Mouse (Mus musculus) urinary bladder, postnatal 36 days (tissue): ENCODE results near the gene Rps8.

Source experiments
- DNase-seq, 2 experiments: peaks; one replicate each; pipeline ENCODE4 v3.0.0; 2022; ENCODE audit warnings: low spot score in 2 of 2, mixed read lengths in 1 of 2

Gene Rps8

GRCm38 (mm10) chr4:117125348-117125909 lies 30.6 kb downstream of the Rps8 start, which contains the start of gene Btbd19:
TSS of gene Btbd19 (minus strand) at chr4:117125725.
- DNase-seq = peak in 1 of 2 experiments; percentile 73

- peak in 1 of 2 experiments; percentile 53 for DNase-seq
Measured at GRCm38 (mm10) chr4:117124518-117125347, 31.3 kb downstream of the Rps8 start.

- DNase-seq = no peak
Measured at GRCm38 (mm10) chr4:117124218-117124517, 31.9 kb downstream of the Rps8 start.

GRCm38 (mm10) chr4:117123546-117124217 lies 32.4 kb downstream of the Rps8 start:
- DNase-seq = no peak

- DNase-seq = no peak
Measured at GRCm38 (mm10) chr4:117122209-117122608, 33.8 kb downstream of the Rps8 start.

- DNase-seq = peak; percentile 91 to 97
Measured at GRCm38 (mm10) chr4:117120445-117121414, 35.3 kb downstream of the Rps8 start.

GRCm38 (mm10) chr4:117120052-117120444 lies 36.0 kb downstream of the Rps8 start:
- DNase-seq = no peak

- no peak for DNase-seq
Measured at GRCm38 (mm10) chr4:117119636-117120035, 36.4 kb downstream of the Rps8 start.

- DNase-seq = no peak
Measured at GRCm38 (mm10) chr4:117117931-117118330, 38.1 kb downstream of the Rps8 start.

- no peak for DNase-seq
Measured at GRCm38 (mm10) chr4:117115592-117115991, 40.5 kb downstream of the Rps8 start.

- no peak for DNase-seq
Measured at GRCm38 (mm10) chr4:117113237-117113636, 42.8 kb downstream of the Rps8 start.

GRCm38 (mm10) chr4:117110985-117111384 lies 45.1 kb downstream of the Rps8 start:
- DNase-seq = no peak

- DNase-seq = no peak
Measured at GRCm38 (mm10) chr4:117110249-117110648, 45.8 kb downstream of the Rps8 start.

GRCm38 (mm10) chr4:117109330-117109729 lies 46.7 kb downstream of the Rps8 start:
- DNase-seq = no peak

GRCm38 (mm10) chr4:117108524-117108849 lies 47.6 kb downstream of the Rps8 start:
- no peak for DNase-seq

- no peak for DNase-seq
Measured at GRCm38 (mm10) chr4:117107813-117108523, 48.1 kb downstream of the Rps8 start.

- DNase-seq = no peak
Measured at GRCm38 (mm10) chr4:117105127-117105526, 50.9 kb downstream of the Rps8 start.

GRCm38 (mm10) chr4:117104672-117105071 lies 51.4 kb downstream of the Rps8 start:
- no peak for DNase-seq
